Mouse (Mus musculus): ENCODE data around the gene Tbx10. TPM values are rescaled to one million over a fixed set of nuclear protein-coding genes. Genes with fewer than 3 reads are reported as not detected.
"Not testable (repeated sequence)": the region's sequence is repeated elsewhere in the genome, so short reads cannot be mapped to it uniquely, and the experiment has no call there.

Tbx10 gene
- total RNA-seq, 1 experiment, result not detected

DNA sequence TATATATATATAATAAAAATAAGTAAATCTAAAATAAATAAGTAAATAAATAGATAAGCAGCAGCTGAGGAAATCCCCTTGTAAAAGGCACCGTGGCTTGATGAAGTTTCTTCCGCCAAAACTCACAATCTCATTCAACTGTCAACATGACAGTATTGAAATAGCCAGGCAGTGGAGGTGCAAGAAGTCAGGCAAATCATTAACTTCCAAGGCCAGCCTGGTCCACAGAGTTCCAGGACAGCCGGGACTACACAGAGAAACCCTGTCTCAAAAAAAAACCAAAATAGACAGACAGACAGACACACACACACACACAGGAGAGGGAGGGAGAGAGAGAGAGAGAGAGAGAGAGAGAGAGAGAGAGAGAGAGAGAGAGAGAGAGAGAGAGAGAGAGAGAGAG lies 40.7 kb downstream of the Tbx10 start:
- peaks cover 6% of the 10 kb centered on the region; the same call in 1 of the 2 replicates for H3K36me3 ChIP-seq (ENCODE audit: control insufficient read depth, insufficient read depth, low read length, poor library complexity, severe bottlenecking)
- TF ChIP-seq CHD2 (IDR thresholded peaks at IDR 0.05; ENCODE audit: low read depth, low read length), result no peak
- no peak for TF ChIP-seq ZC3H11A (IDR thresholded peaks at IDR 0.05; ENCODE audit: borderline replicate concordance, low read depth, low read length)
- TF ChIP-seq ZNF384 (IDR thresholded peaks at IDR 0.05; ENCODE audit: low read depth, low read length), result no peak
- TF ChIP-seq HCFC1 (IDR thresholded peaks at IDR 0.05; ENCODE audit: borderline replicate concordance, insufficient read depth, low read length), result no peak
- no peak for TF ChIP-seq MAFK (IDR thresholded peaks at IDR 0.05; ENCODE audit: insufficient read depth, low read depth, low read length)
- H3K4me1 ChIP-seq (ENCODE audit: control insufficient read depth in 2 of 2, insufficient read depth in 2 of 2, low read length in 2 of 2, poor library complexity in 1 of 2), result peaks cover 0 to 7% of the 10 kb centered on the region in 2 experiments; a peak in 1 of 4 replicates
- no peak overlapping the region for H3K27ac ChIP-seq (ENCODE audit: insufficient read depth, low read depth, low read length, poor library complexity, severe bottlenecking)
- no peak overlapping the region for H3K9ac ChIP-seq (ENCODE audit: insufficient read depth, low read depth, low read length, poor library complexity, severe bottlenecking)
- in situ Hi-C loops (cut with MboI; ENCODE audit: low sequenced_read_pairs in 2 of 2, unreplicated experiment in 2 of 2), result no loop called here
- DNase-seq (ENCODE audit: low read depth, low spot score), result no peak
- H3K4me3 ChIP-seq (ENCODE audit: insufficient read depth in 1 of 2, low read depth in 1 of 2, low read length in 2 of 2, poor library complexity in 1 of 2, severe bottlenecking in 1 of 2), result no peak overlapping the region
- H3K9me3 ChIP-seq (ENCODE audit: control insufficient read depth, insufficient read depth, low read depth, low read length), result no peaks in the 10 kb centered on the region

- in situ Hi-C loops (cut with MboI; ENCODE audit: low sequenced_read_pairs in 2 of 2, unreplicated experiment in 2 of 2), result no loop called here
- Histone ChIP-seq H3K4me1 (ENCODE audit: control insufficient read depth in 2 of 2, insufficient read depth in 2 of 2, low read length in 2 of 2, poor library complexity in 1 of 2) (peaks cover 0 to 7% of the 10 kb centered on the region in 2 experiments; a peak in 1 of 4 replicates), H3K36me3 (ENCODE audit: control insufficient read depth, insufficient read depth, low read length, poor library complexity, severe bottlenecking) (peaks cover 6% of the 10 kb centered on the region; the same call in 1 of the 2 replicates), H3K27ac (ENCODE audit: insufficient read depth, low read depth, low read length, poor library complexity, severe bottlenecking) (no peak overlapping the region), H3K9ac (ENCODE audit: insufficient read depth, low read depth, low read length, poor library complexity, severe bottlenecking) (no peak overlapping the region), H3K9me3 (ENCODE audit: control insufficient read depth, insufficient read depth, low read depth, low read length) (no peaks in the 10 kb centered on the region), H3K4me3 (ENCODE audit: insufficient read depth in 1 of 2, low read depth in 1 of 2, low read length in 2 of 2, poor library complexity in 1 of 2, severe bottlenecking in 1 of 2) (no peak overlapping the region)
- DNase-seq (ENCODE audit: low read depth, low spot score), result no peak
- TF ChIP-seq ZC3H11A (IDR thresholded peaks at IDR 0.05; ENCODE audit: borderline replicate concordance, low read depth, low read length) (no peak), CHD2 (IDR thresholded peaks at IDR 0.05; ENCODE audit: low read depth, low read length) (no peak), ZNF384 (IDR thresholded peaks at IDR 0.05; ENCODE audit: low read depth, low read length) (no peak), HCFC1 (IDR thresholded peaks at IDR 0.05; ENCODE audit: borderline replicate concordance, insufficient read depth, low read length) (no peak), MAFK (IDR thresholded peaks at IDR 0.05; ENCODE audit: insufficient read depth, low read depth, low read length) (no peak)
Measured at GRCm38 (mm10) chr19:4033742-4034141, 41.2 kb downstream of the Tbx10 start.

DNA sequence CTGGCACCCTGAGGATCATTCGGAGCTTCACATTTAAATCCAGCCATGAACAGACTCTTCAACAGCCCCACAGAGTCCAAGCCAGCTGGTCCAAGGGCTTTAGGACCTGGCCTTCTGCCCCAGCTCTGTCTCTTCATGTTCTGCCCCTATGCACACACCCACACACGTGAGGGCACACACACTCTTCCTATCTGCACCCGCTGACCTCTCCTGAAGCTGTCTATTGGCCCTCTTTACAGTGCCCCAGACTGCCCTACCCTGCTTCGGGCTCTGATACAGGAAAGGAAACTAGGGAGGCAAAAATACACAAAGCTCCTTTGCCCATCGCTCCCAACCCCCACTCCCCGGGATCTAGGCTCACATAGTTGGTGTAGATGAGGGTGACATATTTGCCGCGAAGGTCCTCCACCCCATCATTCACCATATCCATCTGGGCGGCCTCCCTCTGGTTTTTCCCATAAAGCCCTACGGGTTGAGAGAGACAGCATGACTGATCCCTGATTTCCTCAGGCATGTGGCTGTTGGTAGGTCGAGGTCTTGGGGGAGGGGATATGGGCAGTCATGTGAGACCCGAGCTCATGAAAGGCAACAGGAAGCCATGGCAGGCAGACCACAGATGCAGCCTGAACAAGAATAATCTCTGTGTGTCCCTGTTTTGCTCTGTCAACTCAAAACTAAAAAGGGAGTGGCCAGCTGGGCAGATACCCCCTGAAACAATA lies 43.9 kb downstream of the Tbx10 start:
- Histone ChIP-seq H3K9me3 (ENCODE audit: control insufficient read depth, insufficient read depth, low read depth, low read length) (no peaks in the 10 kb centered on the region), H3K36me3 (ENCODE audit: control insufficient read depth, insufficient read depth, low read length, poor library complexity, severe bottlenecking) (peaks cover 6% of the 10 kb centered on the region; the same call in 1 of the 2 replicates), H3K4me3 (ENCODE audit: insufficient read depth in 1 of 2, low read depth in 1 of 2, low read length in 2 of 2, poor library complexity in 1 of 2, severe bottlenecking in 1 of 2) (no peak overlapping the region), H3K9ac (ENCODE audit: insufficient read depth, low read depth, low read length, poor library complexity, severe bottlenecking) (no peak overlapping the region), H3K27ac (ENCODE audit: insufficient read depth, low read depth, low read length, poor library complexity, severe bottlenecking) (no peak overlapping the region), H3K4me1 (ENCODE audit: control insufficient read depth in 2 of 2, insufficient read depth in 2 of 2, low read length in 2 of 2, poor library complexity in 1 of 2) (peaks cover 0 to 7% of the 10 kb centered on the region in 2 experiments; a peak in 2 of 4 replicates)
- TF ChIP-seq ZC3H11A (IDR thresholded peaks at IDR 0.05; ENCODE audit: borderline replicate concordance, low read depth, low read length), result no peak
- no peak for TF ChIP-seq MAFK (IDR thresholded peaks at IDR 0.05; ENCODE audit: insufficient read depth, low read depth, low read length)
- TF ChIP-seq HCFC1 (IDR thresholded peaks at IDR 0.05; ENCODE audit: borderline replicate concordance, insufficient read depth, low read length), result no peak
- TF ChIP-seq ZNF384 (IDR thresholded peaks at IDR 0.05; ENCODE audit: low read depth, low read length), result no peak
- TF ChIP-seq CHD2 (IDR thresholded peaks at IDR 0.05; ENCODE audit: low read depth, low read length), result no peak
- in situ Hi-C loops (cut with MboI; ENCODE audit: low sequenced_read_pairs in 2 of 2, unreplicated experiment in 2 of 2), result no loop called here
- DNase-seq (ENCODE audit: low read depth, low spot score), result no peak

DNA sequence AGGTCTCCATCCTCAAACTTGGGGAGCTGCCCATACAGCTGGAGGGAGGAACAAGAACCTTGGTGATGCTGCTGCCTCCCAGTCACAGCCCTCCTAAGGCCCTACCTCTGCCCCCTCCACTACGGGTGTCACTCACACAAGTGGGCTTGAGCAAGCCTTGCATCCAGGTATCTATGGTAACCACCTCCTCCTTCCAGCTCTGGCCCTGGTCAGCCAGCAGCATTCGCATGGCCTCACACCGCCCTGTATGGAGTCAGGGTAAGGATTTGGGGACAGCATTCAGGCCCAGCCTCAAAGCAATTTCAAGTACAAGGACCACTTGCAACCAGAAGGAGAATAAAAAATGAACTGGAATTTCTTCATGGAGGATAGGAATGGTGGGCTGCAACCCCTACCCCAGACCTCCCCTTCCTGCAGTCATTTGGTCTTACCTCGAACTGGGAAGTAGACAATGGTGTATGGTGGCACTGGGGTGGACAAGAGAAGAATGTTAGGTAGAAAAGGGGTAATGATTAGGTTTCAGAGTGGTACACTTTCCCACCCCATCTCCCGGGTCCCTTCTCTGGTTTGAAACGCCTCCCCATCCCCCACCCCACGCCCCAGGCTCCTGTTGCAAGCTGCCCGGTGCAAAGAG lies 44.7 kb downstream of the Tbx10 start:
- H3K9me3 ChIP-seq (ENCODE audit: control insufficient read depth, insufficient read depth, low read depth, low read length); DNase-seq (ENCODE audit: low read depth, low spot score); H3K36me3 ChIP-seq (ENCODE audit: control insufficient read depth, insufficient read depth, low read length, poor library complexity, severe bottlenecking); in situ Hi-C loops (cut with MboI; ENCODE audit: low sequenced_read_pairs in 2 of 2, unreplicated experiment in 2 of 2); H3K27ac ChIP-seq (ENCODE audit: insufficient read depth, low read depth, low read length, poor library complexity, severe bottlenecking); H3K4me1 ChIP-seq (ENCODE audit: control insufficient read depth in 2 of 2, insufficient read depth in 2 of 2, low read length in 2 of 2, poor library complexity in 1 of 2): not testable (repeated sequence)
- H3K4me3 ChIP-seq (ENCODE audit: insufficient read depth in 1 of 2, low read depth in 1 of 2, low read length in 2 of 2, poor library complexity in 1 of 2, severe bottlenecking in 1 of 2), result peak overlapping the region; percentile 80
- H3K9ac ChIP-seq (ENCODE audit: insufficient read depth, low read depth, low read length, poor library complexity, severe bottlenecking), result peak overlapping the region; percentile 82
